Mouse (Mus musculus): Measurements from ENCODE around the gene Macrod2.

Macrod2 gene

GRCm38 (mm10) chr2:142172706-142173105 lies 1777.6 kb downstream of the Macrod2 start:
- no peak for DNase-seq (ENCODE audit: extremely low read depth, low read depth)

- DNase-seq (ENCODE audit: extremely low read depth, low read depth) = no peak
These were observed 1778.9 kb downstream of the Macrod2 start for GRCm38 (mm10) chr2:142174039-142174438.

GRCm38 (mm10) chr2:142186922-142187321 lies 1791.8 kb downstream of the Macrod2 start:
- no peak for DNase-seq (ENCODE audit: extremely low read depth, low read depth)

GRCm38 (mm10) chr2:142187428-142187827 lies 1792.3 kb downstream of the Macrod2 start:
- no peak for DNase-seq (ENCODE audit: extremely low read depth, low read depth)

- DNase-seq (ENCODE audit: extremely low read depth, low read depth) = no peak
These were observed 1822.3 kb downstream of the Macrod2 start for GRCm38 (mm10) chr2:142217371-142217770.

- DNase-seq (ENCODE audit: extremely low read depth, low read depth) = no peak
These were observed 1827.2 kb downstream of the Macrod2 start for GRCm38 (mm10) chr2:142222137-142222921.

GRCm38 (mm10) chr2:142222926-142223325 lies 1827.8 kb downstream of the Macrod2 start:
- DNase-seq (ENCODE audit: extremely low read depth, low read depth) = no peak

- no peak for DNase-seq (ENCODE audit: extremely low read depth, low read depth)
These were observed 1836.0 kb downstream of the Macrod2 start for GRCm38 (mm10) chr2:142230985-142231549.

- no peak for DNase-seq (ENCODE audit: extremely low read depth, low read depth)
These were observed 1837.7 kb downstream of the Macrod2 start for GRCm38 (mm10) chr2:142232828-142233227.

GRCm38 (mm10) chr2:142243483-142243882 lies 1848.4 kb downstream of the Macrod2 start:
- no peak for DNase-seq (ENCODE audit: extremely low read depth, low read depth)

GRCm38 (mm10) chr2:142250383-142250782 lies 1855.3 kb downstream of the Macrod2 start:
- no peak for DNase-seq (ENCODE audit: extremely low read depth, low read depth)

GRCm38 (mm10) chr2:142251518-142251917 lies 1856.4 kb downstream of the Macrod2 start:
- DNase-seq (ENCODE audit: extremely low read depth, low read depth) = no peak

GRCm38 (mm10) chr2:142253913-142254312 lies 1858.8 kb downstream of the Macrod2 start:
- peak; percentile 9 for DNase-seq (ENCODE audit: extremely low read depth, low read depth)

- DNase-seq (ENCODE audit: extremely low read depth, low read depth) = no peak
These were observed 1859.5 kb downstream of the Macrod2 start for GRCm38 (mm10) chr2:142254566-142254965.

GRCm38 (mm10) chr2:142257501-142257900 lies 1862.4 kb downstream of the Macrod2 start:
- no peak for DNase-seq (ENCODE audit: extremely low read depth, low read depth)

- DNase-seq (ENCODE audit: extremely low read depth, low read depth) = no peak
These were observed 1865.9 kb downstream of the Macrod2 start for GRCm38 (mm10) chr2:142261046-142261445.

- no peak for DNase-seq (ENCODE audit: extremely low read depth, low read depth)
These were observed 1869.6 kb downstream of the Macrod2 start for GRCm38 (mm10) chr2:142264697-142265096.

GRCm38 (mm10) chr2:142267836-142268235 lies 1872.7 kb downstream of the Macrod2 start:
- no peak for DNase-seq (ENCODE audit: extremely low read depth, low read depth)

- DNase-seq (ENCODE audit: extremely low read depth, low read depth) = no peak
These were observed 1891.7 kb downstream of the Macrod2 start for GRCm38 (mm10) chr2:142286761-142287160.

GRCm38 (mm10) chr2:142294831-142295230 lies 1899.7 kb downstream of the Macrod2 start:
- no peak for DNase-seq (ENCODE audit: extremely low read depth, low read depth)

GRCm38 (mm10) chr2:142303098-142303911 lies 1908.2 kb downstream of the Macrod2 start:
- no peak for DNase-seq (ENCODE audit: extremely low read depth, low read depth)

GRCm38 (mm10) chr2:142303912-142304182 lies 1908.7 kb downstream of the Macrod2 start:
- no peak for DNase-seq (ENCODE audit: extremely low read depth, low read depth)

Measured in MEL-GATA-1-ER (cell line).